Mouse (Mus musculus) right cerebral cortex, postnatal 36 days (tissue): ENCODE results near the gene Olfr1337.
"Not testable (repeated sequence)": the region's sequence is repeated elsewhere in the genome, so short reads cannot be mapped to it uniquely, and the experiment has no call there.

Experiments
- DNase-seq, 2 experiments: peaks; one replicate each; pipeline ENCODE4 v3.0.0; 2022; ENCODE audit warnings: low spot score in 2 of 2, mixed read lengths in 1 of 2

Gene Olfr1337

DNA sequence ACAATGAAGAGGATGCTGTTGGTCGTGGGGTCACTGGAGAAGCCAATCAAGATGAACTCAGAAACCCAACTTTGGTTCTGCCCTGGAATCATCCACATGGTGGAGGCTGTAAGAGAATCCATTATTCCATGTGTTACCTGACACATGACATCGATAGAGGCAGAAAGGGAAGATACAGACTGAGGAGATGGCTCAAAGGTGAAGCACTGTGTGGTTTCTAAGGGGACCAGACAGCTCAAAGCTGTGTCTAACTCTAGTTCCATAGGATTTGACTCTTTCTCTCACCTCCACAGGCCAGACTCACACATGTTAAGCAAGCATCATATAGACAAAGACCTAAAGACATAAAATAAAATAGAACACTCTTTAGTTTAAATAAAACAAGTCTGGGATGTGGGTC, at the start of gene Olfr1337:
Olfr1337 (minus strand) TSS at position 101 of the 400 bp plus-strand sequence.
- no peak for DNase-seq

DNA sequence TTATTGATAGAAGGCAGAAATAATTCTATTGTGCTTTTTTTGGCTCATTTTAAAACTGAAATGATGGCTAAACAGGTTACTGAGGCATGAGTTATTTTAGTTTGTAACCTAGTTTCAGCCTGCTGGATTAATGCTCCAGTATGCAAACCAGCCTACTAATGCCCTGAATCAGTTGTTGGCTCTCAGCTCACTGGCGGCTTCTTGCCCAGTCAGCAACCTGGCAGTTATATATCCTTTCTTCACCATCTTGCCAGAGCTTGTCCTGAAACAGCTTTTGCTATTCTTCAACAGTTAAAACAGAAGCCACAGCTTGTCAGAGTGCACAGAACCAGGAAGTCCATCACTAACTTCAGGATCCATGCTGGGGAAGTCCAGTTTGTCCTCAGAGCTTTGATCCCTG, 36.5 kb upstream of the Olfr1337 start:
- DNase-seq = no peak

GRCm38 (mm10) chr4:118809844-118810243, 27.5 kb upstream of the Olfr1337 start, which contains the start of gene Olfr1335:
Olfr1335 (minus strand) TSS chr4:118809944.
- DNase-seq = no peak

DNA sequence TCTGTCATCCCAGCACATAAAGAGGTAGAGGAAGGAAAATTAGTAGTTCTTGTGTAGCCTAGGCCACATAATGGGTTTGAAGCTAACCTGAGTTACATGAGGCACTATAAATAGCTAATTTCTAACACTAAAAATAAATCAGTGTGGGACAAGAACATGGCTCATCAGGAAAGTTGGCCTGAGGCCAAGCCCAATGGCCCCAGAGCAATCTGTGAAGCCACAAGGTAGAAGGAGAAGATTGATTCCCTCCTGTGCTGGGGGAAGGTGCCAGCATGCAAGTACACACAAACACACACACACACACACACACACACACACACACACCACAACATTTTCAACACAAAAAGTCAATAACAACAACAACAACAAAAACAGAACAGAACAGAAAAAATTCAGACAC, 10.4 kb upstream of the Olfr1337 start:
- not testable (repeated sequence) for DNase-seq

GRCm38 (mm10) chr4:118758637-118759036, 23.7 kb downstream of the Olfr1337 start, which contains the start of gene Olfr1338:
Olfr1338 (minus strand) TSS chr4:118758737.
- DNase-seq = no peak

GRCm38 (mm10) chr4:118741881-118742280, 40.5 kb downstream of the Olfr1337 start:
- no peak for DNase-seq

GRCm38 (mm10) chr4:118740988-118741698, 41.2 kb downstream of the Olfr1337 start:
- no peak for DNase-seq

DNA sequence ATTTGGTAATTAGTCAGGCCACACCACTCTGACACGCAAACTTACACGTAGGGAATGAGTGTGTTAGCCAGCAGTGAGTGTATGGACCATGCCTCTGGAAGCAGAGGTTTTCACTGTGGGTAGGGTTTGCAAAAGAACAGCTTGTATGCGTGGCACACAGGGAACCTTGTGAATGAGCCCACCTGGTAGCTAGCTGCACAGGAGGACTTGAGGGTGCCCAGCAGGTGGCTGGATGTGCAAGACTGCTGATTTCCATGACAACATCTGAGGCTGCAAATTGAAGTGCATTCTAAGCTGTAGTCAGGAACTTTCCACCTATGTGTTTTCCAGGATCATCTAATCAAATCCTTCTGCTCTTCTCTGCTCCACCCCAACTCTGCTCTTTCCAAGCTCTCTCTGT, 42.8 kb downstream of the Olfr1337 start:
- no peak for DNase-seq

DNA sequence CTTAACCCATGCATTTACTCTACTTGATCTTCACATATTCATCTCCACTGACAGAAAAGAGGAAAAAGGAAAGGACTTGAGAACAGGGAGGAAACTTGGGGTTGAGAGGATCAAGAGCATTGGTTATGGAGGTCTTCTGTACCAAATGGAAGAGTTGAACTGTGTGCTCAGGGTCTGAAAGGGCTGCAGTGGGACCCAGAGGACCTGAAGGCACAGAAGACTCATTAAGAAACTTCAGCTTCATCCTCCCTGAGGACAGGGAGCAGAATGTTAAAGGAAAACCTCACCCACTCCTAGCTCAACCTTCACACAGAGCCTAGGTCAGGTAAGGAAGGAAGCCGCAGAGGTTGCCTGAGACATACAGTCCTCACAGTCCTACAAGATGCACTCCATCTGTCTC, 50.5 kb downstream of the Olfr1337 start, which contains the start of gene Olfr1339:
Olfr1339 (plus strand) TSS at position 301 of the 400 bp plus-strand sequence.
- no peak for DNase-seq
